Mouse (Mus musculus) spleen, postnatal 10 days (tissue): Measurements from ENCODE around the gene Mrpl35.

Experiments
- DNase-seq, 2 experiments: peaks; one replicate each; pipeline ENCODE4 v3.0.0; 2021 to 2022; ENCODE audit warnings: low spot score in 2 of 2

The Mrpl35 gene

DNA sequence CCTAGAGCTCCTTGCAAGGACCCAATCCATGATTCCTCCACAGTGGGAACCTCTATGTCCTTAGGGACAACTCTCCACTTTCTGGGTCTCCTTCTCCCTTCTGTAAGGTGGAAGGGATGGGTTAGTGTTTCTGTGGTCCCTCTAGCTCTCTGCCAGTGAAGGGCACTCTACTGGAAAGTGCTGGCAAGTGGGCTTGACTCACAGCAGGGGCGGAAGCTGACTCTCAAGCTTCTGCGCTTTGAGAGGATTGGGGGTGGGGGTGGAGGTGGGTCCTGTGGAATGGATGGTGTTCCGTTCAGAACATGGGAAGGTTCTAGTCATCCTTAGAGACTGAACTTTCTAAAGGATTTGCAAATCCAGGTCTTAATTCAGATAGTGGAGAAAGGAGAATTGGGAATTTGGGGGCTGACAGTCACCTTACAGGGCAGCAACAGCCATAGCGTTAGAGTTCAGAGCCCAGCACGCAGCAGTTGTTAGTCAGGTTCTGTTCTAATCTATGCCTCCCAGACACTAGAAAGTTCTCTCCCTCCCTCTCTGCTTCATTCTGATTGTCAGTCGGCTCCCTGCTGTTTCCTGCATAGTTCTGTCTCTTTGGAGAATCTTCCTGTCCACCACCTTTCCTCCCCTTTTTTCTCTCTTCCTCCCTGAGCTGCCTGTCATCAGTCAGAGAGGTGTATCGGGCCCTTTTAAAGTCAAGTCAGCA is 25.6 kb downstream of the Mrpl35 start:
- DNase-seq, result peak in 1 of 2 experiments; percentile 45

- no peak for DNase-seq
Measured at GRCm38 (mm10) chr6:71799391-71799790, 27.4 kb downstream of the Mrpl35 start.

GRCm38 (mm10) chr6:71791771-71792170 is 35.0 kb downstream of the Mrpl35 start:
- no peak for DNase-seq

DNA sequence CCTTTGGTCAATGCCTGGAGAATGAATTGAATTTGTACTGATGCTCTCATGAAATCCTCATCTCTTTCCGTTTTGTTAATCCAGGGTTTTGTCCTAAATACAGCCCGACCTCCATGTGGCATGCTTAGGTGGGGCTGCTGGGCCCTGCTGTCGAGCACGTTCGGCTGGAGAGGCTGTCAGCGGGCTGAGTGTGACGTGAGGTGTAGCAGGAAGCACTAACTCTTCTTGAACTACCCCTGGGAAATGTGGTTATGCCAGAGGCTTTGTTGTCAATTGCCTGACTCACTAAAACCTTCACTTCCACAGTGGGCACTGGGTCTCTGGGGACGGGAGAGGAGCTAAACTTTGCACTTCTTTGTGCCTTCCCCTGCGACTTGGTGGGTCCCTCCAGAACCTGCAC is 38.4 kb downstream of the Mrpl35 start:
- DNase-seq, result no peak

DNA sequence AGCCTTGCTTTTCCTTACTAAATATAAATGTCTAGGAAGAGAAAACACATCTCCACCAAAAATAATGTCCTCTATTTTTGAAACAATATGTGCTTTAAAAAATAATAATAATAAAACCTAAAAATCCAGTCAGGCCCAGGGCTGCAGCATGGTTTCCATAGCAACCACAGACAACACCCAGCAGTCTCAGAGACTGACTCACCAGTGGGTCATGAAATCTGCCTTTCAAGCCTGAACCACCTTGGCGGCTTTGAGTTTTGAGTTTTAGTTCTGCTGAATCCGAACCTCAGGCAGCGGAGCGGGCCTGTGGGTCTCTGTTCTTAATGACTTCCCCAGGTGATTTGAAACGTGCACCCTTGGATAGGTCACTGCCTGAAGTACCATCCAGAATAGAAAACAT is 43.6 kb downstream of the Mrpl35 start:
- DNase-seq, result no peak

DNA sequence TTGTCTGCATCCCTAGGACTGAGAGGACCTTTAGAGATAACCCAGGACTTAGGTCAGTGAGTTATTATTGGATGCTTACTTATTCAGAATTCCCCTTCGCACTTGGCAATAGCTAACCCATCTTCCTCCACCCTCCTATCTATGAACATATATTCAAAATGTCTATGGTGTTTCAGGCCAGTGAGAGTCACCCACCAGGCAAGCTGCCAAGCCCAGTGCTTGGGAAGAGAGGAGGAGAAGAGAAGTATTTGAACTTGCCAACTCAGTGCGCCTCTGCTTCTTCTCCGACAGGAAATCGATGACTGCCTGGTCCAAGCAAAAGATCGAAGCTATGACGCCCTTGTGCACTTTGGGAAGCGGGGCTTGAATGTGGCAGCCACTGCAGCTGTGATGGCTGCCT is 46.3 kb downstream of the Mrpl35 start:
- no peak for DNase-seq

DNA sequence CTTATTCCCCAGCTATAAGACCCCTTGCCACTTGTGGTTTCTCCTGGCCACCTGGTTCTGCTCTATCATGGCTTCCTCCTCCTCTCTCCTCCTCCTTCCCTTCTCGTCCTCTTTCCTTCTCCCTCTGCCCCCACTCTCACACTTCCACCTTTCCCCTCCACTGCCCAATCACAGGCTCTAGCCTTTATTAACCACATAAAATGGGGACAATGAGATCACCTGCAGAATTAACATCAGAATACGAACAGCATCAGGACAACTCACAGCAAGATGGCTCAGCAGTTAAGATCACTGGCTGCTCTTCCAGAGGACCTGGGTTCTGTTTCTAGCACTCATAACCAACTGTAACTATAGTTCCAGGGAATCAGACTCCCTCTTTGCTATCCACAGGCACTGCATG is 46.9 kb downstream of the Mrpl35 start:
- DNase-seq, result no peak

DNA sequence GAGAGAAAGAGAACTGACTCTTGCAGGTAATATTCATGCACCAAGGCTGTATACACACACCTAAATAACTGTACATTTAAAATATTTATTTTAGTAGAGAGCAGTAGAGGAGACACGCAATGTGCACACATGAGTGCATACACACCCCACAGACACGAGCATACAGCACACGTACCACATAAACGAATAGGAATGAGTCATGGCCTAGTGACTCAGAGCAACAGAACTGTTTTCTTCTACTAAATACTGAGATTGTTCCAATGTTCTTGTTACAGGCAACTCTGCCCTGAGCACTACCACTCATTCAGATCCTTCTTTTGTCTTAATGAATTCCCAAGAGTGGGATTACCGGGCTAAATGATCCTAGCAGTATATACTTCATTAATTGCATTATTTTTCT is 48.8 kb downstream of the Mrpl35 start:
- DNase-seq, result no peak

GRCm38 (mm10) chr6:71772636-71773208 is 54.0 kb downstream of the Mrpl35 start:
- DNase-seq, result no peak

GRCm38 (mm10) chr6:71772156-71772555 is 54.6 kb downstream of the Mrpl35 start:
- DNase-seq, result no peak

DNA sequence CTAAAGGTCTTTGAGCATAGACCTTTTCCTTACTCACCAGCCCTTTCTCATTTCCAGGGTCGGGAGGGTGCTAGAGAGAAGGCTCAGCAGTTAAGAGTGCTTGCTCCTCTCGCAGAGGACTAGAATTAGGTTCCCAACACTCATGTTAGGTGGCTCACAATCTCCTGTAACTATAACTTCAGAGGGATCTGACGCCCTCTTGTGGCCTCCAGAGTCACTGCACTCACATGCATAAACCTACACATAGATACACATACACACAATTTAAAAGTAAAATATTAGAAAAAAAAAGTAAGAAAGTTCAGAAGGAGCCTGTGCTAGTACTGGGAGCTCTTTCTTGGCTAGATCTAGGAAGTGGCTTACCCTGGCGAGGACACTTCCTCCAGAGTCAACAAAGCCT is 55.5 kb downstream of the Mrpl35 start:
- no peak for DNase-seq

DNA sequence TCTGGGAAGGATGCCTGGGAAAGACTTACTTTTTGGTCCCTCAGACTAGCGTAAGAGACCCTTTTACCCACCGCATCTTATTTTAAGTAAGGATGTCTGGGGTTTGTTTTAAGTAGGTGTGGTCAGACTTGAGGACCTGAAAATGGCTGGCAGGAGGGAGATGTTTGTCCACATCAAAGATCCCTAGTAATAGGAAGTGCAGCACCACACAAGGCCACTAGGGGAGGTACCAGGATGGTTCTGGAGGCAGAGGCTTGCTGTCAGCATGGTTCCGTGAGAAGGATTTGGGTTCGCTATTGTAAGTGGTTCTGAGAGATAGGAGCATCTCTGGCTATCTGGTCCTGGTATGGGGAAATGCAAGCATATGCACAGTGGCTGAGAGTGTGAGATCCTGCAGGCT is 55.9 kb downstream of the Mrpl35 start:
- DNase-seq, result no peak

- no peak for DNase-seq
Measured at GRCm38 (mm10) chr6:71769901-71770690, 56.7 kb downstream of the Mrpl35 start.

DNA sequence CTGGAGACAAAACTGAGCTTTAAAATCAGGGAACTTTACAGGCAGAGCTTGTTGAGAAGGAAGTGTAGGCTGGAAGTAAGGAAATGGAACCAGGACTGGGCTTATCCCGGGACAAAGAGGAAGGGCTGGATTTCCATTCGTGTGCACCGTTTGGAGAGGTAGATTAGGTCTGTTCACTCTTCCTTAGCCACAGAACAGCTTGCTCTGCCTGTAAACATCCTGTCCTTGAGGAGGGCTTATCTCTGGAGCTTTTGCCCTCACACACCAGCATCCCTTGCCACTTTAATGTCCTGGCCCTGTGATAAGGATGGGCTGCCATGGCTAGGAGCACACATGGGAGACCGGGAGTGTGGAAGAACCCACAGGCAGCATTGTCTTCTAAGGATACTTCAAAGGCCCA is 59.0 kb downstream of the Mrpl35 start:
- no peak for DNase-seq
